Mouse (Mus musculus) heart, postnatal 0 days (tissue): ENCODE results near the gene Clec11a. TPM values are rescaled to one million over a fixed set of nuclear protein-coding genes. Genes with fewer than 3 reads are reported as not detected.

Source experiments
- ATAC-seq: fragments of 200-750 bp; cut with Nextera tagmentation; 2 replicates; pipeline ENCODE4 v1.8.0; 2017; ENCODE audit warnings: low read depth, moderate number of reproducible peaks, moderate library complexity; ENCODE audit not compliant: insufficient read depth
- DNase-seq: peaks from one replicate; pipeline ENCODE4 v3.0.0-alpha.2; 2016; ENCODE audit warnings: low spot score
- H3K27ac ChIP-seq: fragments of 300-500 bp; sonication (generic); 2 replicates; pipeline ENCODE4 v1.5.1; 2014; ENCODE audit warnings: low read depth, mild to moderate bottlenecking
- H3K27me3 ChIP-seq: fragments of 300-500 bp; sonication (generic); 2 replicates; pipeline ENCODE4 v1.6.1; 2014; ENCODE audit warnings: low read length, mixed read lengths; ENCODE audit not compliant: control insufficient read depth, insufficient read depth
- H3K36me3 ChIP-seq: fragments of 300-500 bp; sonication (generic); replicated peaks from 2 replicates; pipeline ENCODE4 v1.6.1; 2014; ENCODE audit warnings: low read length, mixed read lengths; ENCODE audit not compliant: control insufficient read depth, insufficient read depth
- H3K4me1 ChIP-seq: fragments of 300-500 bp; sonication (generic); 2 replicates; pipeline ENCODE4 v1.6.1; 2014; ENCODE audit warnings: antibody characterized with exemption; ENCODE audit not compliant: control insufficient read depth, insufficient read depth
- H3K4me2 ChIP-seq: fragments of 300-500 bp; sonication (generic); 2 replicates; pipeline ENCODE4 v1.6.1; 2014; ENCODE audit warnings: low read depth, mild to moderate bottlenecking, low read length, moderate library complexity
- H3K4me3 ChIP-seq: fragments of 300-500 bp; sonication (generic); 2 replicates; pipeline ENCODE4 v1.5.1; 2014; ENCODE audit warnings: low read depth, low read length
- H3K9ac ChIP-seq: fragments of 300-500 bp; sonication (generic); replicated peaks from 2 replicates; pipeline ENCODE4 v1.6.1; 2014; ENCODE audit warnings: low read depth, low read length, mixed read lengths
- H3K9me3 ChIP-seq: fragments of 300-500 bp; sonication (generic); replicated peaks from 2 replicates; pipeline ENCODE4 v1.6.1; 2016; ENCODE audit warnings: low read length; ENCODE audit not compliant: control insufficient read depth
- CTCF ChIP-seq: IDR thresholded peaks from 2 replicates; pipeline ENCODE4 v1.5.1; 2016; ENCODE audit warnings: antibody characterized with exemption, control low read depth, low read depth
- EP300 ChIP-seq: IDR thresholded peaks from 2 replicates; pipeline ENCODE4 v1.6.1; 2016; ENCODE audit warnings: antibody characterized with exemption, low read depth
- WGBS: fragments of 180-500 bp; shearing (Covaris S2); extraction: QIAGEN DNeasy Blood & Tissue Kit; methylation state at CpG from one replicate; pipeline ENCODE4 v1.1.7; 2014; 5-methylcytosine and 5-hydroxymethylcytosine counted together
- polyA plus RNA-seq: library from polyadenylated mRNA; unstranded; fragments of >200 nt; fragmentation: Nextera tagmentation; extraction: Ambion mirVana; gene quantifications from 2 replicates; pipeline ENCODE4 v1.2.1, GENCODE M21; 2015
- total RNA-seq: library from RNA; depleted of rRNA; stranded (reverse); fragments of >200 nt; gene quantifications from 2 replicates; pipeline ENCODE4 v1.2.3, GENCODE M21; 2014; ENCODE audit warnings: low replicate concordance

Clec11a gene
- total and polyA plus RNA-seq, 2 experiments from 2014 or later: 1.00 to 1.4 TPM

DNA sequence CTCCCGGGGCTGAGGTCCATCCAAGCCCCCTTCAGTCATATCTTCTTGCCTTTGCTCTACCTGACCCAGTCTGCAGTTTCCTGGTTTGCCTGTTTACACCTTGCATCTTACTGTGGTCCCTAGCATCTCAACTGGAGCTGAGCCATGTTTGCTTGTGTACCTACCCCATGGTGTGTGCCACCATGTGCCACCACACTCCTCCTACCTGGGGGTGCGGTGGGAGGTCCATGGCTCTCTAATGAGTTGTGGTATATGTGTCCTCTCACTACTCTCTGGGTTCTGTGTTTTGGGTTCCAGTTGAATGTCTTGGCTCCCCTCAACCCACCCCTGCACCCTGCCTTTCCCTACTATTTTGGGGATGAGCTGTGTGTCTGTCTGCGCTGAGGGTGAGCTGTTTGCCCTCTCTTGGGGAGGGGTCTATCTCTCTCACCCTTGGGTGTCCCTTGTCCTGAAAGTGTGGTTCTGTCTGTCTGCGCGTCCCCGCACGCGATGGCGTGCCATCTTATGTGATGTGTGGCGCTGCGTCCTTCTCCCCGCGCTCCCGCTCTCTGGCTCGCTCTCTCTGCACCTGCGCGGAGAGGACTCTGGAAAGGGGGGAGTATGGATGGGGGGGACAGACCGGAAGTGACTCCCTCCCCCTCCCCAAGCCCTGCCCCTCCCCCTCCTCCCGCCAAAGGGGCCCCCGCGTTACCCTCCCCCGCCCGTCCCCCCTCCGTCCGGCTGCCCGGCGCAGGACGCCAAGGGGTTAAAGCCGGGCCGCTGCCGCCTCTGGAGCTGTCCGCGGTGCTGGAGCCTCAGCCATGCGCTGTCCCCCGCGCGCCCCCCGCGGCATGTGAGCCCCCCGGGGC, 28.6 kb upstream of the Clec11a start:
- TF ChIP-seq CTCF: no peak
- no peak for TF ChIP-seq EP300
- H3K9me3 ChIP-seq: no peaks in the 10 kb centered on the region
- peak overlapping the region; percentile 50 for H3K4me2 ChIP-seq
- no peaks in the 10 kb centered on the region for H3K36me3 ChIP-seq
- H3K27me3 ChIP-seq: peaks cover 63% of the 10 kb centered on the region
- no peak overlapping the region for H3K27ac ChIP-seq
- WGBS: 6% methylated on average over 26 of the region's 40 CpGs
- no peak for DNase-seq
- no peaks in the 10 kb centered on the region for H3K4me1 ChIP-seq
- no peak overlapping the region for H3K9ac ChIP-seq
- peak; percentile 44; the same call in 1 of the 2 replicates for ATAC-seq
- peak overlapping the region; percentile 28 for H3K4me3 ChIP-seq

DNA sequence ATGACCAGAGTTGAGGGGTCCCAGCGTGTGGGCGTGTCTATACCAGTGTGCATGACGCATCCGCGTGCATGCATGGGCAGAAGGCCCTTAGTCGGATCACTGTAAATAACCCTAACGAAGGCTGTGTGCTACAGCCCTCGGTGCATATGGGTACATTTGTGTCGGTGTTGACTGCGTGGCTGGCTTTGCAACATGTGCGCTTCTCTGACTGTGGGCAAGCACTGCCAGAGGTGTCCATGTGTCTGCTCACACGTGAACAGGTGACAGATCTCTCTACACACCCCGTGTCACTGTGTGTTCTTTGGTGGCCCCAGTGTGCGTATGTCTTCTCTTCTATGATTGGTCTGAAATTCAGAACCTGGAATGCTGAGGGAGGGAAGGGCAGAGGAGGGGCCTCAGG, 27.4 kb upstream of the Clec11a start:
- Histone ChIP-seq H3K4me2 (no peak overlapping the region), H3K9me3 (no peaks in the 10 kb centered on the region), H3K27me3 (peaks cover 55% of the 10 kb centered on the region), H3K9ac (no peak overlapping the region), H3K4me1 (no peaks in the 10 kb centered on the region), H3K36me3 (no peaks in the 10 kb centered on the region), H3K4me3 (no peak overlapping the region), H3K27ac (no peak overlapping the region)
- 57% methylated on average over 14 of the region's 14 CpGs for WGBS
- ATAC-seq: no peak
- no peak for TF ChIP-seq CTCF
- TF ChIP-seq EP300: no peak
- DNase-seq: no peak

DNA sequence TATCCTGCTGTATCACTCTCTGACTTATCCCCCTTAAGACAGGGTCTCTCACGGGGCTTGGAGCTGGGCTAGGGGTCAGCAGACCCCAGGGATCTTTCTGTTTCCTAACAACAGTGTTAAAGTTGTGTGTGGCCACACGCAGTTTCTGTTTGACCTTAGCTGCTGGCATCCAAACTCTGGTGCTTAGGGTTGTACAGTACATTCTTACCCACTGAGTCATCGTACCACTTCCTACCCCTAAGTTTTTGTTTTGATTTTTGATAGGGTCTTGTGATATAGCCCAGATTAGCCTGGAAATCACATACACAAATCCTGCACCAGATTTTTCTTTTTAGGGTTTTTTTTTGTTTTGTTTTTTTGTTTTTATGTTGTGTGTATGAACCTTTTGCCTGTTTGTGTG, 25.6 kb upstream of the Clec11a start:
- no peaks in the 10 kb centered on the region for H3K36me3 ChIP-seq
- H3K27me3 ChIP-seq: peaks cover 49% of the 10 kb centered on the region
- no peak overlapping the region for H3K4me2 ChIP-seq
- H3K4me1 ChIP-seq: no peaks in the 10 kb centered on the region
- H3K9me3 ChIP-seq: no peaks in the 10 kb centered on the region
- TF ChIP-seq EP300 (no peak), CTCF (no peak)
- H3K4me3 ChIP-seq: no peak overlapping the region
- ATAC-seq (no peak), DNase-seq (no peak)
- no peak overlapping the region for H3K27ac ChIP-seq
- 41% methylated on average over 3 of the region's 3 CpGs for WGBS
- no peak overlapping the region for H3K9ac ChIP-seq

DNA sequence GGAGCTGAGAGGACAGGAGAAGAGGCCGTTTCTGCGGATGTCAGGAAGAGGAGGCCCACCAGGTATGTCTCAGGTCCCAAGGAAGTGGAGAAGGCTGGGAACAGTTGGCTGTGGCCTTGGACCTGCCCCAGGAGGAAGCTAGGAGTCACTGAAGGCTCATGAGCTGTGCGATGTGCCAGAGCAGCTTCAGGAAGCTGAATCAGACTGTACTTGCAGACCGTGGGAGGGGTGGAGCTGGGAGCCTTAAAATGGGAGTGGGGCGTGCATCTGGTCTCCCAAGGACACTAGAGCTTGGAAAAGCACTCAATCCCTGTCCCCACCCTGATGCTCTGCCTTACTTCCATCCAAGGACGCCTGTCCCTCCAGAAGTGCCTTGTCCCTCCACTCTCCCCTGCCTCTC, 19.9 kb upstream of the Clec11a start:
- Histone ChIP-seq H3K9ac (no peak overlapping the region), H3K9me3 (no peaks in the 10 kb centered on the region), H3K4me2 (no peak overlapping the region), H3K4me3 (no peak overlapping the region), H3K36me3 (no peaks in the 10 kb centered on the region), H3K4me1 (no peaks in the 10 kb centered on the region), H3K27me3 (peaks cover 23% of the 10 kb centered on the region), H3K27ac (no peak overlapping the region)
- TF ChIP-seq EP300 (no peak), CTCF (no peak)
- WGBS: 46% methylated on average over 6 of the region's 6 CpGs
- DNase-seq: no peak
- ATAC-seq: no peak

DNA sequence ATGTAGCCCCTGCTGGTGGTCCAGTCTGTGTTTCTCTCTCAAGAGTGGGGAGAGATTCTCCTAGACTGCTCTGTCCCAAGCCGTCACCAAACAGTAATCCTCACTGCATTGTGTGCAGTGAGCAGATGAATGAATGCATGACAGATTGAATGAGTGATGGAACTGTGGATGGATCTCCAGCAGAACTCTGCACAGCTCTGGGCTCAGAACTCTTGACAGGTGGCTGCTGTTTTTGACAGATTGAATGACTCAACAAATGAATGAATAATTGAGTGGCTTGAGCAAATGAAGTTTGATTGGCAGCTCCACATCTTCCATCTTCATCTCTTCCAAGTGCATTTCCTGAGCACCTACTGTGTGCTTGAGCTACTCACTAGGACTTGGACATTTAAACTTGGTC, 15.6 kb upstream of the Clec11a start:
- H3K4me1 ChIP-seq: no peaks in the 10 kb centered on the region

DNA sequence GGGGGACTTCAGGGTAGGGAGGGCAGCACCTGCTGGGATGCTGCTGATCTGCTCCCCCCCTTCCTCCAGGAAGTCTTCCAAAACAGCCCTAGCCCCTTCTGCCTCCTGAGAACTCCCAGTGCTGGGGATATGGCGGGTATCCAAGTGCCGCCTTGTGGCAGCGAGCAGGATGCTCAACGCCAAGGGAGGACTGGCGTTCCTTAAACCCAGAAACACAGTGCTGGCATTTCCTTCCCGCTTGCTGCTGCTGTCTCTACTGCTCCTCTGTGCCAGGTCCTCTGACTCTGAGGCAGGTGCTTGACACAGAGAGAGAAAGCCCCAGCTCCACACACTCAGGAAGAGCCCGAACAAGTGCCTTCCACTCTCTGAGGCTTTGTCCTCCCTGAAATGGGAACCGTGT, 14.2 kb upstream of the Clec11a start:
- DNase-seq (no peak), ATAC-seq (no peak)
- H3K4me1 ChIP-seq: no peaks in the 10 kb centered on the region
- TF ChIP-seq CTCF (no peak), EP300 (no peak)
- H3K4me3 ChIP-seq: no peak overlapping the region
- no peak overlapping the region for H3K9ac ChIP-seq
- no peaks in the 10 kb centered on the region for H3K9me3 ChIP-seq
- 38% methylated on average over 8 of the region's 8 CpGs for WGBS
- H3K4me2 ChIP-seq: no peak overlapping the region
- H3K36me3 ChIP-seq: no peaks in the 10 kb centered on the region
- H3K27me3 ChIP-seq: peaks cover 12% of the 10 kb centered on the region; the same call in 1 of the 2 replicates
- no peak overlapping the region for H3K27ac ChIP-seq

More for the DNA sequence above, 15.6 kb upstream of the Clec11a start:
- Histone ChIP-seq H3K9me3 (no peaks in the 10 kb centered on the region), H3K27ac (no peak overlapping the region), H3K36me3 (no peaks in the 10 kb centered on the region), H3K27me3 (peaks cover 20% of the 10 kb centered on the region; the same call in 1 of the 2 replicates), H3K4me3 (no peak overlapping the region), H3K9ac (no peak overlapping the region), H3K4me2 (no peak overlapping the region)
- TF ChIP-seq CTCF (no peak), EP300 (no peak)
- 85% methylated on average over 1 of the region's 1 CpGs for WGBS
- DNase-seq (no peak), ATAC-seq (no peak)
